Mouse (Mus musculus) spleen, adult 2 months (tissue): ENCODE measurements around the gene Ptges3l. TPM values are rescaled to one million over a fixed set of nuclear protein-coding genes. Genes with fewer than 3 reads are reported as not detected.
"Not testable (repeated sequence)": the region's sequence is repeated elsewhere in the genome, so short reads cannot be mapped to it uniquely, and the experiment has no call there.

Source experiments
- DNase-seq, 2 experiments: peaks; one replicate each; pipeline versions ENCODE4 v3.0.0 to v3.0.0-alpha.2; 2012 to 2021; ENCODE audit warnings: low spot score in 2 of 2, low read depth in 1 of 2
- H3K27ac ChIP-seq: fragments of 200-500 bp; 2 replicates; pipeline ENCODE4 v1.5.1; 2012; ENCODE audit warnings: low read length, inconsistent platforms; ENCODE audit not compliant: insufficient read depth
- H3K27me3 ChIP-seq: fragments of 200-500 bp; 2 replicates; pipeline ENCODE4 v1.6.1; 2012; ENCODE audit warnings: mild to moderate bottlenecking, moderate library complexity, low read length, inconsistent platforms; ENCODE audit not compliant: control insufficient read depth, insufficient read depth
- H3K36me3 ChIP-seq: fragments of 200-500 bp; 2 replicates; pipeline ENCODE4 v1.6.1; 2012; ENCODE audit warnings: mild to moderate bottlenecking, low read length, inconsistent platforms; ENCODE audit not compliant: control insufficient read depth, insufficient read depth
- H3K4me1 ChIP-seq: fragments of 200-500 bp; 2 replicates; pipeline ENCODE4 v1.6.1; 2011; ENCODE audit warnings: inconsistent platforms; ENCODE audit not compliant: control insufficient read depth, insufficient read depth, insufficient read length
- H3K4me3 ChIP-seq: fragments of 200-500 bp; 2 replicates; pipeline ENCODE4 v1.5.1; 2011; ENCODE audit warnings: mild to moderate bottlenecking, inconsistent platforms; ENCODE audit not compliant: insufficient read depth, insufficient read length; ENCODE audit errors: extremely low read depth
- CTCF ChIP-seq: fragments of 200-500 bp; IDR thresholded peaks from 2 replicates; pipeline ENCODE4 v1.5.1; 2011; ENCODE audit warnings: mild to moderate bottlenecking, inconsistent platforms; ENCODE audit not compliant: insufficient read depth, insufficient read length, insufficient replicate concordance; ENCODE audit errors: extremely low read depth
- POLR2A ChIP-seq: fragments of 200-500 bp; IDR thresholded peaks from 2 replicates; pipeline ENCODE4 v1.6.1; 2011; ENCODE audit warnings: low read depth, low read length, inconsistent platforms
- WGBS: fragments of 180-500 bp; shearing (Covaris S2); methylation state at CpG from one replicate; pipeline ENCODE4 v1.1.7; 2018; 5-methylcytosine and 5-hydroxymethylcytosine counted together
- polyA plus RNA-seq: library from polyadenylated mRNA; depleted of rRNA; stranded (reverse); fragments of >200 nt; gene quantifications from 2 replicates; pipeline ENCODE4 v1.2.3, GENCODE M21; 2012

The Ptges3l gene
- polyA plus RNA-seq, 1 experiment: 1.1 TPM

DNA sequence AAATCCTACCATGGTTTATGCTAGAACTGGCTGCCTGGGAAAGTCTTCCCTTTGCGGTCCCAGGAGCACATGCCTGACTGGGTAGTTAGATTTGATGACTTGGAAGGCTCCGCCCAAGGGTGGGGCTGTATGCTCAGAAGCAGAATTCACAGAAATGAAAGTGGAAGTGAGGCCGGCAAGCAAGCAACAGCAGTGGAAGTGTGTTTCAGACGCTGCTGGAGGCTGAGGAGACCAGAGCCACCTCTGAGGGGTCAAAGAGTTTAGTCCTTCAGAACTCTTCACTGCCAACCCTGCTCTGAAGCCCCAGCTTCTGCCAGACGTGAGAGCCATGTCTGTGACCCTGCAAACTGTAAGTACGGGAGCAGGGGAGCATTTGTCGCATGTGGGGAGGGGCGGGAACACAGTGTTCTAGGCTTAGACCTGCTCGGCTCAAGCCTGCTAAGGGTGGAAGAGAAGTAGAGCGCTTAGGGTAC is 23.2 kb upstream of the Ptges3l start, which contains the start of gene Ifi35:
Gene Ifi35 (plus strand): TSS at position 134 of the 473 bp plus-strand sequence.
- H3K27ac ChIP-seq: peak within 1 kb of the TSS; percentile 92
- peak; percentile 70 to 75 for DNase-seq
- no peaks in the 10 kb centered on the region for H3K27me3 ChIP-seq
- TF ChIP-seq POLR2A (peak; percentile 88; the same call in 1 of the 2 replicates), CTCF (no peak)
- peaks cover 6% of the 10 kb centered on the region; the same call in 1 of the 2 replicates for H3K4me1 ChIP-seq
- 1% methylated on average over 10 of the region's 10 CpGs for WGBS
- H3K4me3 ChIP-seq: peak within 1 kb of the TSS; percentile 83
- H3K36me3 ChIP-seq: peaks cover 14% of the 10 kb centered on the region

DNA sequence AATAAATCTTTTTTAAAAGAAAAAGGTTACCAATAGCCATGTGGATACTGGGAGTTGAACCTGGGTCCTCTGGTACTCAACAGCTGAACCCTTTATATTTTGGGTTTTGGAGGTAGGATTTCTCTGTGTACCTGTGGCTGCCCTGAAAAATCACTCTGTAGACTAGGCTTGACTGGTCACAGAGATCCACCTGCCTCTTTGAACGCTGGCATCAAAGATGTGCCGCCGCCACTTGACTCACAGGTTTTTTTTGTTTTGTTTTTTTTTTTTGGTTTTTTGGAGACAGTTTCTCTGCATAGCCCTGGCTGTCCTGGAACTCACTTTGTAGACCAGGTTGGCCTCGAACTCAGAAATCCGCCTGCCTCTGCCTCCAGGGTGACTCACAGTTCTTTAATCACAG is 22.7 kb upstream of the Ptges3l start:
- Histone ChIP-seq H3K4me1 (peaks cover 9% of the 10 kb centered on the region; the same call in 1 of the 2 replicates), H3K27me3 (no peaks in the 10 kb centered on the region), H3K4me3 (no peak overlapping the region), H3K27ac (peak overlapping the region; percentile 92), H3K36me3 (peaks cover 14% of the 10 kb centered on the region)
- no peak for DNase-seq
- TF ChIP-seq POLR2A: no peak
- no peak for TF ChIP-seq CTCF
- 68% methylated on average over 5 of the region's 5 CpGs for WGBS

DNA sequence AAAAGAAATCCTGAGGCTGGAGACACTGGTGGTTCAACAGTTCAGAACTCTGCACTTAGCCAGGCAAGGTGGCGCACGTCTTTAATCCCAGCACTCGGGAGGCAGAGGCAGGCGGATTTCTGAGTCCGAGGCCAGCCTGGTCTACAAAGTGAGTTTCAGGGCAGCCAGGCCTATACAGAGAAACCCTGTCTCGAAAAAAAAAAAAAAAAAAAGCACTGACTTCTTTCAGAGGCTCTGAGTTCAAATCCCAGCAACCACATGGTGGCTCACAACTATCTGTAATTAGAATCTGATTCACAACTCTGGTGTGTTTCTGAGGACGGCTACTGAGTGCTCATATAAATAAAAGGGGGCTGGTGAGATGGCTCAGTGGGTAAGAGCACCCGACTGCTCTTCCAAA is 21.7 kb upstream of the Ptges3l start:
- H3K27me3 ChIP-seq, H3K4me1 ChIP-seq, H3K4me3 ChIP-seq, H3K27ac ChIP-seq, DNase-seq: not testable (repeated sequence)
- H3K36me3 ChIP-seq: peaks cover 14% of the 10 kb centered on the region
- WGBS: 91% methylated on average over 8 of the region's 8 CpGs

DNA sequence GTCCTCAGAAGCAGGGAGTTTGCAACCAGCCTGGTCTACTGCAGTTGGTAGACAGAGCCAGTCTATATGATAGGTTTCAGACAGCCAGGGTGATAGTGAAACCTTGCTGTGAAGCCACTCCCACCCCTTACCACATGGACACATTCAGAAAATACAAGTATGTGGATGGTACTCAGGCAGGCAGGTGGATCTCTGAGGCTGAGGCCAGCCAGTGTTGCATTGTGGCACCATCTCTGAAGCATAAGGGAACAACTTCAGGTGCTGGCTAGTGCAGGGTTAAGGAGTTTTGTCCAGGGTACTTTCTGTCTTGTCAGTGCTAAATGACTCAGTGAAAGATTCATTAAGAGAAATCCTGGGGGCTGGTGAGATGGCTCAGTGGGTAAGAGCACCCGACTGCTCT is 21.2 kb upstream of the Ptges3l start:
- TF ChIP-seq CTCF (no peak), POLR2A (no peak)
- Histone ChIP-seq H3K27ac (no peak overlapping the region), H3K4me1 (peaks cover 6% of the 10 kb centered on the region; the same call in 1 of the 2 replicates)

DNA sequence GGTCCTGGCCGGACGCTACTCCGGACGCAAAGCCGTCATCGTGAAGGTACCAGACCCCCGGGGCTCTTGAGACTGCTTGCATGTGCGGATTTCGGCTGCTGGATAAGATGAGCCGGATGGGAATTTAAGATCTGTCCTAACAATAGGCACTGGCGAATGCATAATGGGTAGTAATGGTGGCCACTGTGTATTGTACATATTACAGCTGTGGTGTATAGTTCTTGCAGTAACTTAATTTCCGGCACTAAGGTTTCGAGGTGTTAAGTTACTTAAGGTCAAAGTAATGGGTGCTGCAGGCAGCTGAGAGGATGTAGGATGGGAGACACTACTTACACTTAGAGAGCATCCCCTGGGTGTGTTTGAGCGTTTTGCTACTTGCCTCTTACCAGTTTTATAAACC is 17.6 kb upstream of the Ptges3l start:
- H3K4me1 ChIP-seq: peaks cover 6% of the 10 kb centered on the region; the same call in 1 of the 2 replicates
- no peak for DNase-seq
- peak overlapping the region; percentile 81 for H3K27ac ChIP-seq
- H3K36me3 ChIP-seq: peaks cover 14% of the 10 kb centered on the region
- TF ChIP-seq CTCF (no peak), POLR2A (no peak)
- no peaks in the 10 kb centered on the region for H3K27me3 ChIP-seq
- under 1% methylated on average over 14 of the region's 14 CpGs for WGBS
- peak overlapping the region; percentile 71 for H3K4me3 ChIP-seq

More for the DNA sequence above, 21.2 kb upstream of the Ptges3l start:
- no peak for DNase-seq
- Histone ChIP-seq H3K4me3 (no peak overlapping the region), H3K36me3 (peaks cover 14% of the 10 kb centered on the region), H3K27me3 (no peaks in the 10 kb centered on the region)
- 89% methylated on average over 1 of the region's 1 CpGs for WGBS

DNA sequence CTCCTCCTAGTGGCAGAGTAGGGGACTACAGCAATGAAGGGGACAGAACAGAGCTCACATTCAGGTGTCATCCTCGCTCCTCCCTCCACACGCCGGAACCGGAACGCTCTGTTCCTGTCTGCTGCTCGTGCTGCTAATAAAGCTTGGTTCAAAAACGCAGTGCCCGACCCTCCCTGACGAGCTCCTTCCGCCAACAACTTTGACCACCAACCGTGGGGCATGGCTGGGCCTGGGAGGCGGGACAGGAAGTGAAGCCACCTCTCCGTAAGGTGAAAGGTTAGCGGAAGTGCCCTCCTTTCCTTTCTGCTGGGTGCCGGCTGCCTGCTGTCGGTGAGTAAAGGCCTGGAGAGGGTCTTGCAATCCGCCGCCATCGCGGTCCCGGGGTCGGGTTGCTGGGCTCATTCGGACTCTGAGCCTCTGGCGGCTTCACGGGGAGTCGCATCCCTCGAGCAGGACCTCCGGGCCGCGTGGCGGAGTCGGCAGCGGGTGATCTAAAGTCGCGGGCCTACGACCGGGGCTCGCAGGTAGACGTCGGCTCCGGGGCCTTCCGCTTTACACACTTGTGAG is 17.1 kb upstream of the Ptges3l start, which contains the start of gene Rpl27:
Gene Rpl27 (plus strand): TSS at position 172 of the 567 bp plus-strand sequence.
- peak; percentile 96 to 100 for DNase-seq
- H3K4me3 ChIP-seq: peak within 1 kb of the TSS; percentile 71
- peak within 1 kb of the TSS; percentile 81 for H3K27ac ChIP-seq
- peaks cover 6% of the 10 kb centered on the region; the same call in 1 of the 2 replicates for H3K4me1 ChIP-seq
- H3K27me3 ChIP-seq: no peaks in the 10 kb centered on the region
- under 1% methylated on average over 42 of the region's 42 CpGs for WGBS
- peaks cover 14% of the 10 kb centered on the region for H3K36me3 ChIP-seq
- TF ChIP-seq CTCF (peak; percentile 59; the same call in 1 of the 2 replicates), POLR2A (peak; percentile 76)

DNA sequence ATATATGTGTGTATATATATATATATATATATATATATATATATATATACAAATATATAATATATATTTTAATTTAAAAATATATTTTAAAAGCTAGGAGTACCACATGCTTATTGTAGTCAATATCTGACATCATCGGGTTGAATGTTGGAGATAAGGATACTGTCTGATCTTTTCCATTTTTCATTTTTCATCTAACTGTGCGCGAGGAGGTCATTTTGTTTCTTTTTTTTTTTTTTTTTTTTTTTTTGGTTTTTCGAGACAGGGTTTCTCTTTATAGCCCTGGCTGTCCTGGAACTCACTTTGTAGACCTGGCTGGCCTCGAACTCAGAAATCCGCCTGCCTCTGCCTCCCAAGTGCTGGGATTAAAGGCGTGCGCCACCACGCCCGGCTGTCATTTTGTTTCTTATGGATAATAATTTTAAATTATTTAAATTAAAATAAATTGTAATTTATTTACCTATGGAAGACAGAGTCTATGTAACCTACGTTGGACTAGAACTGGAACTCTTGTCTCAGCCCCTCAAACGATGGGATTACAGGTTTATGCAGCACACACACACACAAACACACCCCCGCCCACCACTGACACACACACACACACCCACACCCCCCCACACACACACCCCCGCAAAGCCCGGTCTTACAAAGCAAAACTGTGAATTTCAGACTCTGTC is 16.5 kb upstream of the Ptges3l start:
- H3K4me1 ChIP-seq, H3K27me3 ChIP-seq, H3K27ac ChIP-seq, DNase-seq: not testable (repeated sequence)
- Histone ChIP-seq H3K36me3 (peaks cover 14% of the 10 kb centered on the region), H3K4me3 (peak overlapping the region; percentile 20)
- 28% methylated on average over 15 of the region's 15 CpGs for WGBS

DNA sequence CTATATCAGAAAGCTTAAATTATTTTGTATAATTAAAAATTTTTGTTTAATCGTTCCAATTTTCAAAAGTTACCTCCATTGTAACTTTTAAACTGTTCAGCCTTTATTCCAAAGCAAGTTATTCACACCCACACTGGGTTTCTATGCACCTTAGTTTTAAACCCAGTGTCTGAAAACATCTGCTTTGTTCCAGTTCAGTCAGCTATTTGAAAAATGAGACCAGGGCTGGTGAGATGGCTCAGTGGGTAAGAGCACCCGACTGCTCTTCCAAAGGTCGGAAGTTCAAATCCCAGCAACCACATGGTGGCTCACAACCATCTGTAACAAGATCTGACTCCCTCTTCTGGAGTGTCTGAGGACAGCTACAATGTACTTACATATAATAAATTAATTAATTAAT is 12.9 kb upstream of the Ptges3l start:
- H3K36me3 ChIP-seq, H3K4me1 ChIP-seq, H3K4me3 ChIP-seq, DNase-seq, H3K27me3 ChIP-seq, H3K27ac ChIP-seq: not testable (repeated sequence)
- WGBS: 67% methylated on average over 3 of the region's 3 CpGs
